Mouse (Mus musculus): Measurements from ENCODE around the gene Olfr681. TPM values are rescaled to one million over a fixed set of nuclear protein-coding genes. Genes with fewer than 3 reads are reported as not detected.
"Not testable (repeated sequence)": the region's sequence is repeated elsewhere in the genome, so short reads cannot be mapped to it uniquely, and the experiment has no call there.

Gene Olfr681
- not detected in 2 replicates for polyA plus RNA-seq (2014; fragmentation: Nextera tagmentation; extraction: Ambion mirVana)

GRCm38 (mm10) chr7:105116536-105116935 lies at the start of gene Olfr681:
Olfr681 (plus strand) TSS chr7:105116836.
- no peaks in the 10 kb centered on the region for H3K9me3 ChIP-seq (ENCODE audit: control insufficient read depth, low read length)
- H3K4me1 ChIP-seq (ENCODE audit: control insufficient read depth, insufficient read depth, low read length) = no peaks in the 10 kb centered on the region
- no peak within 1 kb of the TSS for H3K4me2 ChIP-seq (ENCODE audit: low read depth, low read length)
- no peaks in the 10 kb centered on the region for H3K27me3 ChIP-seq (ENCODE audit: control insufficient read depth, insufficient read depth, low read length)
- no peak within 1 kb of the TSS for H3K9ac ChIP-seq (replicated peaks; ENCODE audit: low read depth, low read length)
- no peaks in the 10 kb centered on the region for H3K36me3 ChIP-seq (ENCODE audit: control insufficient read depth, insufficient read depth, low read length)
- H3K4me3 ChIP-seq (ENCODE audit: low read depth, low read length) = no peak within 1 kb of the TSS
- no peak within 1 kb of the TSS for H3K27ac ChIP-seq (ENCODE audit: low read depth, low read length)
- ATAC-seq (ENCODE audit: low read depth) = no peak

- 67% methylated on average over 1 of the region's 1 CpGs for WGBS
- H3K4me2 ChIP-seq (ENCODE audit: low read depth, low read length) = no peak within 1 kb of the TSS
- H3K9ac ChIP-seq (replicated peaks; ENCODE audit: low read depth, low read length) = no peak within 1 kb of the TSS
- H3K27ac ChIP-seq (ENCODE audit: low read depth, low read length) = no peak within 1 kb of the TSS
- no peak for ATAC-seq (ENCODE audit: low read depth)
- no peaks in the 10 kb centered on the region for H3K36me3 ChIP-seq (ENCODE audit: control insufficient read depth, insufficient read depth, low read length)
- H3K27me3 ChIP-seq (ENCODE audit: control insufficient read depth, insufficient read depth, low read length) = no peaks in the 10 kb centered on the region
- no peaks in the 10 kb centered on the region for H3K4me1 ChIP-seq (ENCODE audit: control insufficient read depth, insufficient read depth, low read length)
- H3K9me3 ChIP-seq (ENCODE audit: control insufficient read depth, low read length) = no peaks in the 10 kb centered on the region
- no peak within 1 kb of the TSS for H3K4me3 ChIP-seq (ENCODE audit: low read depth, low read length)
Observed at GRCm38 (mm10) chr7:105080905-105081304, 35.7 kb upstream of the Olfr681 start, which contains the start of gene Olfr679. Olfr679 (plus strand) TSS chr7:105081205.

GRCm38 (mm10) chr7:105092717-105093116 lies 23.9 kb upstream of the Olfr681 start, which contains the start of gene Olfr680-ps1:
Olfr680-ps1 (minus strand) TSS chr7:105092817.
- H3K4me3 ChIP-seq (ENCODE audit: low read depth, low read length); H3K36me3 ChIP-seq (ENCODE audit: control insufficient read depth, insufficient read depth, low read length); H3K27me3 ChIP-seq (ENCODE audit: control insufficient read depth, insufficient read depth, low read length); H3K9ac ChIP-seq (replicated peaks; ENCODE audit: low read depth, low read length); H3K9me3 ChIP-seq (ENCODE audit: control insufficient read depth, low read length); ATAC-seq (ENCODE audit: low read depth); H3K27ac ChIP-seq (ENCODE audit: low read depth, low read length); H3K4me2 ChIP-seq (ENCODE audit: low read depth, low read length); H3K4me1 ChIP-seq (ENCODE audit: control insufficient read depth, insufficient read depth, low read length): not testable (repeated sequence)

- Histone ChIP-seq H3K9me3 (ENCODE audit: control insufficient read depth, low read length) (no peaks in the 10 kb centered on the region), H3K4me1 (ENCODE audit: control insufficient read depth, insufficient read depth, low read length) (no peaks in the 10 kb centered on the region), H3K4me2 (ENCODE audit: low read depth, low read length) (no peak overlapping the region), H3K4me3 (ENCODE audit: low read depth, low read length) (no peak overlapping the region), H3K27me3 (ENCODE audit: control insufficient read depth, insufficient read depth, low read length) (no peaks in the 10 kb centered on the region), H3K27ac (ENCODE audit: low read depth, low read length) (no peak overlapping the region), H3K36me3 (ENCODE audit: control insufficient read depth, insufficient read depth, low read length) (no peaks in the 10 kb centered on the region), H3K9ac (replicated peaks; ENCODE audit: low read depth, low read length) (no peak overlapping the region)
- no peak for ATAC-seq (ENCODE audit: low read depth)
- WGBS = 81% methylated on average over 2 of the region's 2 CpGs
Observed at GRCm38 (mm10) chr7:105141275-105141674, 24.6 kb downstream of the Olfr681 start.

- ATAC-seq (ENCODE audit: low read depth) = no peak
Observed at GRCm38 (mm10) chr7:105146912-105147311, 30.3 kb downstream of the Olfr681 start, which contains the start of gene Olfr683. Olfr683 (minus strand) TSS chr7:105147012.

GRCm38 (mm10) chr7:105163553-105163952 lies 46.9 kb downstream of the Olfr681 start, which contains the start of gene Olfr684:
Olfr684 (minus strand) TSS chr7:105163653.
- 67% methylated on average over 1 of the region's 1 CpGs for WGBS

More at GRCm38 (mm10) chr7:105146912-105147311, 30.3 kb downstream of the Olfr681 start, which contains the start of gene Olfr683:
- H3K9me3 ChIP-seq (ENCODE audit: control insufficient read depth, low read length) = no peaks in the 10 kb centered on the region
- no peak within 1 kb of the TSS for H3K9ac ChIP-seq (replicated peaks; ENCODE audit: low read depth, low read length)
- no peak within 1 kb of the TSS for H3K4me3 ChIP-seq (ENCODE audit: low read depth, low read length)
- 64% methylated on average over 1 of the region's 1 CpGs for WGBS
- no peak within 1 kb of the TSS for H3K27ac ChIP-seq (ENCODE audit: low read depth, low read length)
- H3K4me2 ChIP-seq (ENCODE audit: low read depth, low read length) = no peak within 1 kb of the TSS
- H3K4me1 ChIP-seq (ENCODE audit: control insufficient read depth, insufficient read depth, low read length) = no peaks in the 10 kb centered on the region
- no peaks in the 10 kb centered on the region for H3K27me3 ChIP-seq (ENCODE audit: control insufficient read depth, insufficient read depth, low read length)
- no peaks in the 10 kb centered on the region for H3K36me3 ChIP-seq (ENCODE audit: control insufficient read depth, insufficient read depth, low read length)

GRCm38 (mm10) chr7:105170773-105171172 lies 54.1 kb downstream of the Olfr681 start:
- Histone ChIP-seq H3K4me1 (ENCODE audit: control insufficient read depth, insufficient read depth, low read length) (no peaks in the 10 kb centered on the region), H3K36me3 (ENCODE audit: control insufficient read depth, insufficient read depth, low read length) (no peaks in the 10 kb centered on the region), H3K9ac (replicated peaks; ENCODE audit: low read depth, low read length) (no peak overlapping the region), H3K27ac (ENCODE audit: low read depth, low read length) (no peak overlapping the region), H3K27me3 (ENCODE audit: control insufficient read depth, insufficient read depth, low read length) (no peaks in the 10 kb centered on the region), H3K4me3 (ENCODE audit: low read depth, low read length) (no peak overlapping the region), H3K9me3 (ENCODE audit: control insufficient read depth, low read length) (no peaks in the 10 kb centered on the region), H3K4me2 (ENCODE audit: low read depth, low read length) (no peak overlapping the region)
- no peak for ATAC-seq (ENCODE audit: low read depth)
- WGBS = 58% methylated on average over 4 of the region's 4 CpGs

More at GRCm38 (mm10) chr7:105163553-105163952, 46.9 kb downstream of the Olfr681 start, which contains the start of gene Olfr684:
- no peaks in the 10 kb centered on the region for H3K36me3 ChIP-seq (ENCODE audit: control insufficient read depth, insufficient read depth, low read length)
- H3K9ac ChIP-seq (replicated peaks; ENCODE audit: low read depth, low read length) = no peak within 1 kb of the TSS
- no peaks in the 10 kb centered on the region for H3K4me1 ChIP-seq (ENCODE audit: control insufficient read depth, insufficient read depth, low read length)
- H3K27me3 ChIP-seq (ENCODE audit: control insufficient read depth, insufficient read depth, low read length) = no peaks in the 10 kb centered on the region
- H3K4me2 ChIP-seq (ENCODE audit: low read depth, low read length) = no peak within 1 kb of the TSS
- H3K9me3 ChIP-seq (ENCODE audit: control insufficient read depth, low read length) = no peaks in the 10 kb centered on the region
- ATAC-seq (ENCODE audit: low read depth) = no peak
- no peak within 1 kb of the TSS for H3K27ac ChIP-seq (ENCODE audit: low read depth, low read length)
- no peak within 1 kb of the TSS for H3K4me3 ChIP-seq (ENCODE audit: low read depth, low read length)

Other genes starting within 250 kb of the Olfr681 start
- gene Olfr665, start 238.8 kb upstream of the Olfr681 start, polyA plus RNA-seq (2014; fragmentation: Nextera tagmentation; extraction: Ambion mirVana) = not detected in 2 replicates
- gene Olfr666, start 220.9 kb upstream of the Olfr681 start, polyA plus RNA-seq (2014; fragmentation: Nextera tagmentation; extraction: Ambion mirVana) = not detected in 2 replicates
- gene Olfr667, start 195.4 kb upstream of the Olfr681 start, polyA plus RNA-seq (2014; fragmentation: Nextera tagmentation; extraction: Ambion mirVana) = not detected in 2 replicates
- not detected in 2 replicates for gene Olfr668, start 188.8 kb upstream of the Olfr681 start, polyA plus RNA-seq (2014; fragmentation: Nextera tagmentation; extraction: Ambion mirVana)
- not detected in 2 replicates for gene Olfr669, start 182.6 kb upstream of the Olfr681 start, polyA plus RNA-seq (2014; fragmentation: Nextera tagmentation; extraction: Ambion mirVana)
- not detected in 2 replicates for gene Olfr670, start 154.2 kb upstream of the Olfr681 start, polyA plus RNA-seq (2014; fragmentation: Nextera tagmentation; extraction: Ambion mirVana)
- not detected in 2 replicates for gene Olfr671, start 137.7 kb upstream of the Olfr681 start, polyA plus RNA-seq (2014; fragmentation: Nextera tagmentation; extraction: Ambion mirVana)
- gene Olfr672, start 114.8 kb upstream of the Olfr681 start, polyA plus RNA-seq (2014; fragmentation: Nextera tagmentation; extraction: Ambion mirVana) = not detected in 2 replicates
- gene Olfr675, start 88.4 kb upstream of the Olfr681 start, polyA plus RNA-seq (2014; fragmentation: Nextera tagmentation; extraction: Ambion mirVana) = not detected in 2 replicates
- gene Olfr676, start 84.1 kb upstream of the Olfr681 start, polyA plus RNA-seq (2014; fragmentation: Nextera tagmentation; extraction: Ambion mirVana) = not detected in 2 replicates
- gene Olfr677, start 65.5 kb upstream of the Olfr681 start, polyA plus RNA-seq (2014; fragmentation: Nextera tagmentation; extraction: Ambion mirVana) = not detected in 2 replicates
- gene Olfr678, start 52.4 kb upstream of the Olfr681 start, polyA plus RNA-seq (2014; fragmentation: Nextera tagmentation; extraction: Ambion mirVana) = not detected in 2 replicates
- gene Olfr679, start 35.6 kb upstream of the Olfr681 start, polyA plus RNA-seq (2014; fragmentation: Nextera tagmentation; extraction: Ambion mirVana) = not detected in 2 replicates
- gene Olfr680-ps1, start 24.0 kb upstream of the Olfr681 start, polyA plus RNA-seq (2014; fragmentation: Nextera tagmentation; extraction: Ambion mirVana) = not detected in 2 replicates
- not detected in 2 replicates for gene Olfr683, start 30.2 kb downstream of the Olfr681 start, polyA plus RNA-seq (2014; fragmentation: Nextera tagmentation; extraction: Ambion mirVana)
- not detected in 2 replicates for gene Olfr684, start 46.8 kb downstream of the Olfr681 start, polyA plus RNA-seq (2014; fragmentation: Nextera tagmentation; extraction: Ambion mirVana)
- gene Olfr685, start 69.2 kb downstream of the Olfr681 start, polyA plus RNA-seq (2014; fragmentation: Nextera tagmentation; extraction: Ambion mirVana) = not detected in 2 replicates
- gene Olfr686, start 90.6 kb downstream of the Olfr681 start, polyA plus RNA-seq (2014; fragmentation: Nextera tagmentation; extraction: Ambion mirVana) = not detected in 2 replicates
- not detected in 2 replicates for gene Olfr688, start 171.3 kb downstream of the Olfr681 start, polyA plus RNA-seq (2014; fragmentation: Nextera tagmentation; extraction: Ambion mirVana)
- not detected in 2 replicates for gene Olfr689, start 194.3 kb downstream of the Olfr681 start, polyA plus RNA-seq (2014; fragmentation: Nextera tagmentation; extraction: Ambion mirVana)
- not detected in 2 replicates for gene Olfr690, start 217.3 kb downstream of the Olfr681 start, polyA plus RNA-seq (2014; fragmentation: Nextera tagmentation; extraction: Ambion mirVana)
- gene Olfr691, start 225.4 kb downstream of the Olfr681 start, polyA plus RNA-seq (2014; fragmentation: Nextera tagmentation; extraction: Ambion mirVana) = 0.27 and 0.35 TPM in 2 replicates

All from neural tube, embryonic 14.5 days (tissue).